Mouse (Mus musculus) CH12.LX (cell line): ENCODE measurements at regions not wholly inside any gene's neighbourhood (a gene's known extent, or its start where the extent isn't known, plus 50 kb on each side); places are given as distances from the start of the nearest gene placed in this dataset.

ENCODE experiments used
- DNase-seq: peaks from one replicate; pipeline ENCODE4 v3.0.0-alpha.2; 2013; ENCODE audit errors: extremely low read depth
- H3K27ac ChIP-seq: 2 replicates; pipeline ENCODE4 v1.5.1; 2012; ENCODE audit warnings: low read depth, mild to moderate bottlenecking, control low read depth, moderate library complexity; ENCODE audit not compliant: insufficient read depth
- H3K27me3 ChIP-seq: replicated peaks from 2 replicates; pipeline ENCODE3; 2012; ENCODE audit warnings: inconsistent platforms
- H3K36me3 ChIP-seq, 2 experiments: replicated peaks in 1 of 2; 2 replicates each; pipeline versions ENCODE3 to v1.6.1; 2012; ENCODE audit warnings: inconsistent platforms in 1 of 2, low read length in 1 of 2, mild to moderate bottlenecking in 1 of 2, mixed read lengths in 1 of 2, moderate library complexity in 1 of 2; ENCODE audit not compliant: control insufficient read depth in 1 of 2, insufficient read depth in 1 of 2
- H3K4me1 ChIP-seq, 2 experiments: 2 replicates each; pipeline ENCODE4 v1.6.1; 2012; ENCODE audit warnings: inconsistent platforms in 1 of 2, moderate library complexity in 1 of 2; ENCODE audit not compliant: insufficient read depth in 2 of 2, control insufficient read depth in 1 of 2
- H3K4me2 ChIP-seq: 2 replicates; pipeline ENCODE4 v1.6.1; 2012; ENCODE audit warnings: low read depth, mild to moderate bottlenecking, control low read depth; ENCODE audit not compliant: poor library complexity, insufficient read depth, severe bottlenecking
- H3K4me3 ChIP-seq, 3 experiments: fragments of 150-350 bp in 1 of 3; sonication (generic) in 1 of 3; replicated peaks in 1 of 3; 2 replicates each; pipeline versions ENCODE3 to v1.5.1; 2011 to 2012; ENCODE audit warnings: low read depth in 2 of 3, low read length in 2 of 3, mild to moderate bottlenecking in 2 of 3, moderate library complexity in 2 of 3, control low read depth in 1 of 3, improper control_type of control experiment in 1 of 3, inconsistent platforms in 1 of 3, mixed read lengths in 1 of 3; ENCODE audit not compliant: poor library complexity in 1 of 3
- H3K79me2 ChIP-seq: replicated peaks from 2 replicates; pipeline ENCODE4 v1.6.1; 2012; ENCODE audit warnings: mild to moderate bottlenecking, moderate library complexity; ENCODE audit not compliant: control insufficient read depth, poor library complexity, insufficient read depth, severe bottlenecking; ENCODE audit errors: extremely low read depth
- H3K9ac ChIP-seq: 2 replicates; pipeline ENCODE4 v1.6.1; 2012; ENCODE audit warnings: low read depth, mild to moderate bottlenecking, control low read depth, moderate library complexity; ENCODE audit not compliant: insufficient read depth
- H3K9me3 ChIP-seq: replicated peaks from 2 replicates; pipeline ENCODE3; 2012; ENCODE audit warnings: low read length, inconsistent platforms, mixed read lengths
- CTCF ChIP-seq, 2 experiments: IDR thresholded peaks in 1 of 2; conservative IDR thresholded peaks in 1 of 2; 2 replicates each; pipeline ENCODE4 v1.5.1; 2011 to 2012; ENCODE audit warnings: low read depth in 2 of 2, low read length in 2 of 2, improper control_type of control experiment in 1 of 2, inconsistent platforms in 1 of 2, mild to moderate bottlenecking in 1 of 2, moderate library complexity in 1 of 2
- E2F4 ChIP-seq: IDR thresholded peaks from 2 replicates; pipeline ENCODE4 v1.6.1; 2011; ENCODE audit warnings: low read depth, low read length, improper control_type of control experiment; ENCODE audit not compliant: insufficient replicate concordance
- ELF1 ChIP-seq: IDR thresholded peaks from 2 replicates; pipeline ENCODE4 v1.6.1; 2014; ENCODE audit warnings: low read depth, mild to moderate bottlenecking, inconsistent platforms, low read length, improper control_type of control experiment
- ETS1 ChIP-seq: conservative IDR thresholded peaks from 2 replicates; pipeline ENCODE4 v1.6.1; 2012; ENCODE audit warnings: low read depth, mild to moderate bottlenecking, inconsistent platforms, low read length, improper control_type of control experiment, moderate library complexity
- GABPA ChIP-seq: IDR thresholded peaks from 2 replicates; pipeline ENCODE4 v1.6.1; 2012; ENCODE audit warnings: low read depth, low read length, improper control_type of control experiment, inconsistent platforms; ENCODE audit not compliant: insufficient replicate concordance
- HCFC1 ChIP-seq: IDR thresholded peaks from 2 replicates; pipeline ENCODE4 v1.6.1; 2012; ENCODE audit warnings: low read depth, mild to moderate bottlenecking, inconsistent platforms, low read length, improper control_type of control experiment
- IRF4 ChIP-seq: IDR thresholded peaks from 2 replicates; pipeline ENCODE4 v1.6.1; 2014; ENCODE audit warnings: low read depth, mild to moderate bottlenecking, inconsistent platforms, low read length, improper control_type of control experiment
- JUN ChIP-seq: IDR thresholded peaks from 2 replicates; pipeline ENCODE4 v1.6.1; 2011; ENCODE audit warnings: low read depth, mild to moderate bottlenecking, low read length, improper control_type of control experiment, moderate library complexity; ENCODE audit not compliant: insufficient read depth
- MAX ChIP-seq: IDR thresholded peaks from 2 replicates; pipeline ENCODE4 v1.6.1; 2011; ENCODE audit warnings: low read length, improper control_type of control experiment
- MEF2A ChIP-seq: IDR thresholded peaks from 2 replicates; pipeline ENCODE4 v1.6.1; 2014; ENCODE audit warnings: low read depth, mild to moderate bottlenecking, inconsistent platforms, low read length, improper control_type of control experiment, borderline replicate concordance
- MXI1 ChIP-seq: IDR thresholded peaks from 2 replicates; pipeline ENCODE4 v1.6.1; 2011; ENCODE audit warnings: mild to moderate bottlenecking, low read depth, low read length, improper control_type of control experiment
- MYC ChIP-seq: IDR thresholded peaks from 2 replicates; pipeline ENCODE4 v1.6.1; 2011; ENCODE audit warnings: low read depth, mild to moderate bottlenecking, improper control_type of control experiment, low read length
- NELFE ChIP-seq: IDR thresholded peaks from 2 replicates; pipeline ENCODE4 v1.6.1; 2011; ENCODE audit warnings: low read depth, low read length, improper control_type of control experiment
- NRF1 ChIP-seq: IDR thresholded peaks from 2 replicates; pipeline ENCODE4 v1.6.1; 2014; ENCODE audit warnings: low read depth, mild to moderate bottlenecking, inconsistent platforms, low read length, improper control_type of control experiment, moderate library complexity
- PAX5 ChIP-seq: IDR thresholded peaks from 2 replicates; pipeline ENCODE4 v1.6.1; 2012; ENCODE audit warnings: low read length, inconsistent platforms, mixed read lengths
- POLR2AphosphoS2 ChIP-seq: IDR thresholded peaks from 2 replicates; pipeline ENCODE4 v1.6.1; 2011; ENCODE audit warnings: low read depth, low read length, improper control_type of control experiment
- RCOR1 ChIP-seq: conservative IDR thresholded peaks from 2 replicates; pipeline ENCODE4 v1.6.1; 2012; ENCODE audit warnings: low read depth, mild to moderate bottlenecking, inconsistent platforms, low read length, improper control_type of control experiment
- SIN3A ChIP-seq: IDR thresholded peaks from 2 replicates; pipeline ENCODE4 v1.6.1; 2012; ENCODE audit warnings: low read length, improper control_type of control experiment, inconsistent platforms
- SMC3 ChIP-seq: IDR thresholded peaks from 2 replicates; pipeline ENCODE4 v1.6.1; 2011; ENCODE audit warnings: low read depth, low read length, improper control_type of control experiment
- TBP ChIP-seq: conservative IDR thresholded peaks from 2 replicates; pipeline ENCODE4 v1.6.1; 2011; ENCODE audit warnings: low read depth, low read length, improper control_type of control experiment
- TCF12 ChIP-seq: IDR thresholded peaks from 2 replicates; pipeline ENCODE4 v1.6.1; 2014; ENCODE audit warnings: low read depth, mild to moderate bottlenecking, inconsistent platforms, low read length, improper control_type of control experiment
- UBTF ChIP-seq: IDR thresholded peaks from 2 replicates; pipeline ENCODE4 v1.6.1; 2012; ENCODE audit warnings: low read depth, mild to moderate bottlenecking, inconsistent platforms, low read length, improper control_type of control experiment, moderate library complexity
- USF1 ChIP-seq: IDR thresholded peaks from 2 replicates; pipeline ENCODE4 v1.6.1; 2014; ENCODE audit warnings: low read depth, mild to moderate bottlenecking, inconsistent platforms, low read length, improper control_type of control experiment
- ZC3H11A ChIP-seq: IDR thresholded peaks from 2 replicates; pipeline ENCODE4 v1.6.1; 2012; ENCODE audit warnings: low read depth, mild to moderate bottlenecking, inconsistent platforms, low read length, improper control_type of control experiment
- ZKSCAN1 ChIP-seq: IDR thresholded peaks from 2 replicates; pipeline ENCODE4 v1.6.1; 2012; ENCODE audit warnings: low read depth, inconsistent platforms, low read length, improper control_type of control experiment, borderline replicate concordance
- ZMIZ1 ChIP-seq: IDR thresholded peaks from 2 replicates; pipeline ENCODE4 v1.6.1; 2012; ENCODE audit warnings: low read depth, mild to moderate bottlenecking, inconsistent platforms, low read length, improper control_type of control experiment
- ZNF384 ChIP-seq: IDR thresholded peaks from 2 replicates; pipeline ENCODE4 v1.6.1; 2012; ENCODE audit warnings: low read depth, low read length, improper control_type of control experiment, inconsistent platforms
- dilution Hi-C: fragments of 300-500 bp; cut with MboI; formaldehyde crosslinking; loops from 2 replicates; pipeline ENCODE4 v1.14.3; 2020; ENCODE audit warnings: low sequenced_read_pairs; ENCODE audit not compliant: extremely low pct_unique_long_range_greater_than_20kb, extremely low pct_ligation_motif_present
- in situ Hi-C: fragments of 300-500 bp; cut with MboI; formaldehyde crosslinking; loops from 3 replicates; pipeline ENCODE4 v1.14.3; 2019; ENCODE audit warnings: low sequenced_read_pairs, low pct_ligation_motif_present, low pct_unique_long_range_greater_than_20kb, mixed read lengths

- no peak overlapping the region for H3K9ac ChIP-seq
- H3K36me3 ChIP-seq = no peaks in the 10 kb centered on the region
- no peaks in the 10 kb centered on the region for H3K4me1 ChIP-seq
- dilution Hi-C loops = no loop called here
- no peak overlapping the region for H3K4me3 ChIP-seq
- in situ Hi-C loops = loop anchor here (25.0 kb wide), 2 partner anchors 188 to 288 kb away; partner anchors contain the start of gene Egln3
- H3K9me3 ChIP-seq = no peaks in the 10 kb centered on the region
- DNase-seq = no peak
- no peaks in the 10 kb centered on the region for H3K79me2 ChIP-seq
- H3K27me3 ChIP-seq = no peaks in the 10 kb centered on the region
- H3K4me2 ChIP-seq = no peak overlapping the region
- TF ChIP-seq MXI1 = no peak
- no peak for TF ChIP-seq POLR2AphosphoS2
- no peak for TF ChIP-seq UBTF
- no peak for TF ChIP-seq ZNF384
- no peak for TF ChIP-seq TCF12
- TF ChIP-seq IRF4 = no peak
- no peak for TF ChIP-seq MAX
- TF ChIP-seq NRF1 = no peak
- TF ChIP-seq MEF2A = no peak
- TF ChIP-seq PAX5 = no peak
- no peak for TF ChIP-seq ELF1
- TF ChIP-seq NELFE = no peak
- TF ChIP-seq SIN3A = no peak
- no peak for TF ChIP-seq SMC3
- no peak for TF ChIP-seq ZC3H11A
- no peak for TF ChIP-seq USF1
- no peak for TF ChIP-seq ZKSCAN1
- no peak for TF ChIP-seq RCOR1
- TF ChIP-seq E2F4 = no peak
- no peak for TF ChIP-seq HCFC1
- H3K27ac ChIP-seq = no peak overlapping the region
Measured at GRCm38 (mm10) chr12:54499963-54500362, 156.4 kb downstream of the Sptssa start.

GRCm38 (mm10) chr12:54495701-54496374 lies 160.5 kb downstream of the Sptssa start:
- in situ Hi-C loops = loop anchor here (25.0 kb wide), 2 partner anchors 184 to 284 kb away; partner anchors contain the start of gene Egln3
- Histone ChIP-seq H3K9me3 (no peaks in the 10 kb centered on the region), H3K36me3 (no peaks in the 10 kb centered on the region), H3K9ac (no peak overlapping the region), H3K27me3 (no peaks in the 10 kb centered on the region), H3K4me1 (no peaks in the 10 kb centered on the region), H3K4me2 (no peak overlapping the region), H3K27ac (no peak overlapping the region), H3K4me3 (no peak overlapping the region), H3K79me2 (no peaks in the 10 kb centered on the region)
- no peak for DNase-seq
- TF ChIP-seq MYC = no peak
- TF ChIP-seq TCF12 = no peak
- TF ChIP-seq TBP = no peak
- no peak for TF ChIP-seq MXI1
- TF ChIP-seq NRF1 = no peak
- no peak for TF ChIP-seq POLR2AphosphoS2
- no peak for TF ChIP-seq MEF2A
- no peak for TF ChIP-seq ELF1
- TF ChIP-seq IRF4 = no peak
- no peak for TF ChIP-seq USF1
- no peak for TF ChIP-seq SMC3
- TF ChIP-seq GABPA = no peak
- no peak for TF ChIP-seq CTCF (conservative IDR thresholded peaks at IDR 0.05 in 1 of 2, IDR thresholded peaks at IDR 0.05 in 1 of 2; ENCODE audit: low read depth in 2 of 2, low read length in 2 of 2)
- no peak for TF ChIP-seq ETS1
- no peak for TF ChIP-seq UBTF
- TF ChIP-seq JUN = no peak
- TF ChIP-seq ZMIZ1 = no peak
- dilution Hi-C loops = no loop called here
